Mouse (Mus musculus) adrenal gland, postnatal 14 days (tissue): ENCODE measurements around the gene Plekhd1. TPM values are rescaled to one million over a fixed set of nuclear protein-coding genes. Genes with fewer than 3 reads are reported as not detected.
A peak's percentile ranks its signal among the peaks of the same experiment; 100 is the strongest.

Experiments used
- DNase-seq: peaks from one replicate; pipeline ENCODE4 v3.0.0; 2021; ENCODE audit warnings: mixed read lengths
- long read RNA-seq, 2 experiments: library from polyadenylated mRNA; stranded (forward); transcript quantifications; one replicate each; pipeline ENCODE4 v2.0.0; 2021
- total RNA-seq: library from RNA; stranded (reverse); gene quantifications from 2 replicates; pipeline ENCODE4 v1.2.3, GENCODE M21; 2021

Plekhd1 gene
- 0.60 TPM in 1 of 2 replicates, not detected in the other for total RNA-seq
- long read RNA-seq, experiment 1 = 0 reads
- long read RNA-seq, experiment 2 = 0 reads

DNA sequence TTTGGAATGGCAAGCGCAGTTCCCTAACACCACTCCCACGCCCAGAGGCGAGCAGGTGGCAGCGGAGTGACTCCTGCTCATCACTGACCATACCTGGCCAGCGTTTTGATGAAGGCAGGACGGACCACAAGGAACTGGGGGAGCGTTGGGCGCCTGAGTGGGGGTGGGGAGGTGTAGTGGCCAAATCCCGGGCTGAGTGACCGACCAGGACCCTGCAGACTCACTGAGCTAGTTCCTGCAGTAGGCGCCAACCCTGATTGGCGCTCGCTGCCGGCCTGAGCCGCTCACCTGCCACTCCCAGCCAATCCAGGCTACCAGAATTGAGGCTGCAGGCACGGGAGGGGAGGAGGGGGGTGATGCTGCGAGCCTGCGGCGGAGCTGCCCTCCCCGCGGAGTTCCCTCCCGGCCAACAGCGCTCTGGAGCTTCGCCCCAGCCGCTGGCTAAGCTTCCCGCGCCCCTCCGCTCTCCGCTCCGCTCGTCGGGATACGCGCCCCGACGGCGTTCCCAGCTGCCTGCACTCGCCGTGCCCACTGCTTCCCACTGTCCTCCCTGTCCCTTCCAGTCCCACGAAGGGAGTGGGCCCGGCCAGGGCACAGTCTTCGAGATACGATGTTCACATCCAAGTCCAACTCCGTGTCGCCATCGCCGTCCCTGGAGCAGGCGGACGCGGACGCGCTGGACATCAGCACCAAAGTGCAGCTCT is at the start of gene Plekhd1:
Plekhd1 (plus strand) TSS at position 323 of the 704 bp plus-strand sequence.
- DNase-seq = peak; percentile 48

GRCm38 (mm10) chr12:80642725-80643692 is 49.4 kb upstream of the Plekhd1 start:
- peak; percentile 79 for DNase-seq

GRCm38 (mm10) chr12:80643693-80644505 is 48.5 kb upstream of the Plekhd1 start, which contains the start of the genes Slc39a9 and Erh:
Slc39a9 (plus strand) TSS chr12:80643883.
Erh (minus strand) TSS chr12:80644341.
- DNase-seq = peak; percentile 95

DNA sequence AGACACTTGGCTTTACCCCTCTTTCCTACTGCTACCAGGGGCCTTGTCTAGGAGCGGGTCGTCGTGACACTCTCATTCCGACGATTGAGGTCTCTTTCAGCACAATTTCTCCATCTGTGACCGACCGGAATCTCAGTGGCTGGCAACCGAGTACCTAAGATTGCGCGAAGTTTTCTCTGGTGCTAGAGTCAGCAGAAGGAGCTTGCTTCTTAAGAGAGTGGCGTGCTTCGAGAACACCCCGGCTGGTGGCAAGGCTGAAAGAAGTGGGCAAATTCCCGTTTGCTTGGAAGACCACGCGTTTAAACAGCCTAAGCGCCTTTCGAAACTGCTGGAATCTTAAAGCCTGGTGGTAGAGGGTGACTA is 47.9 kb upstream of the Plekhd1 start:
- no peak for DNase-seq

GRCm38 (mm10) chr12:80646377-80646776 is 46.0 kb upstream of the Plekhd1 start:
- DNase-seq = no peak

GRCm38 (mm10) chr12:80653951-80654658 is 38.3 kb upstream of the Plekhd1 start:
- DNase-seq = peak; percentile 49

DNA sequence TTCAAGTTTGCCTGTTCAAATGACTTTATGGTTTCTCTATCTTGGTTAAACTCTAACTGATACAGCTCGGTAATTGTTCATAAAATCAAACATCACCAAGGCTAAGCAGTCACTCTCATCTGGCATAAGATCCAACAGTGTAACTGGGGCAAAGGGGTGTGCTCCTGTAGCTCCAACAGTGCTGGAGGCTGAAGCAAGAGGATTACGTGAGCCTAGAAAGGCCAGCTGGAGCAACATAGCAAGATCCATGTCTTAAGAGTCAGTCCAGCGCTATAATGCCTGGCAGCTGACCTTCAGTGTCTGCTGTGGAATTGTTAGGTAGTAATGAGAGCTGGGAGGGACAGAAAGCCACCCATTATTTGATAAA is 37.7 kb upstream of the Plekhd1 start:
- peak; percentile 55 for DNase-seq

- DNase-seq = no peak
These were observed 33.7 kb upstream of the Plekhd1 start for GRCm38 (mm10) chr12:80658661-80659060.

- DNase-seq = no peak
These were observed 30.1 kb upstream of the Plekhd1 start for GRCm38 (mm10) chr12:80662322-80662721.

- no peak for DNase-seq
These were observed 28.5 kb upstream of the Plekhd1 start for GRCm38 (mm10) chr12:80663935-80664334.

DNA sequence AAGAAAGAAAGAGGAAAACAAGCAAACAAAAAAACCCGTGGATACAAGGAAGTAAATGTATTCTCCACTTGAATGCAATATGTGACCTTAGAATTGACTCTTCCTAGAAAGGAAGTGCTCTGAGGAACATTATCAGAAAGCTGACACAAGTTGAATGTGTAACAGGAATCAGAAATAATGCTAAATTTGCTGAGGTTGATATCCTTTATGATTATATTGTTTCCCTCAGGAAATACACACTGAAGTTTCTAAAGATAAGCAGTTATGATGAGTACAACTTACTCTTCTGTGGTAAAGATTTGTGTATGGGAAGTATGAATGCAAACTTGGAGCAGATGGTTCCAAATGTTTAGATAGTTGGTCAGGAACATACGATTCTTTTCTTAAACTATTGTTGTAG is 24.0 kb upstream of the Plekhd1 start:
- DNase-seq = no peak

DNA sequence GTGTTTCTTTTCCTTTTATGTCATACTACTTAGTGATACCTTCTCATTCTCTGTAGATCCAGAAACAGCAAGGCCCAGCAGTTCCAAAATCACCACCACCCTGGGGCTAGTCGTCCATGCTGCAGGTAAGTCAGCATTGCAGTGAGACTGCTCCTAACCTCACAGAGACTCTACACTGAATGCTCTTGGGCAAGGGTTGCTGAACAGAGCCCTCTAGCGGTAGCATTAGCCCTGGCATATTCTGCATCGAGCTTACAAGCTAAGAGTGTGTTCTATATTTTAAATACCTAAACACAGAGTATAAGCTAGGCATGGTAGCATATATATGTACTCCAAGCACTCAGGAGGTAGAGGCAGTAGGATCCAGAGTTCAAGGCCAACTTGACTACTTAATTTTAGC is 19.2 kb upstream of the Plekhd1 start:
- peak; percentile 55 for DNase-seq

DNA sequence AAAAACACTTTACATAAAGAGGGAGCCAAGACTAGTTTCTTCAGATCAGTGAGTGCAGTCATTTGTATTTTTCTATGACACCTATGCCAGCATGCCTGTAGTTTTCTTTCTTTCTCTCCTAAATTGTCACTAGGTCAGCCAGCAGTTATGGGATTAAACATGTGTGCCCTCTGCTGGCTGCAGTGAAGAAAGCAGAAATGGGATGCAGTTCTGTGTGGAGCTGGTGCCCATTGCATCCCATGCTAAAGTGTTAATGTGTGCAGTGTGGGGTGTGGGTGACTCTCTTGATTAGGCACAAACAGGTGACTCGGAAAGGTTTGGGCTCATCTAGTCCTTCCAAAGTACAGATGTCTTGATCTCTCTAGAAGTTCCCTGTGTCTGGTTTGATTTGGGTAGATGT is 11.1 kb upstream of the Plekhd1 start:
- DNase-seq = peak; percentile 46

GRCm38 (mm10) chr12:80683554-80683953 is 8.8 kb upstream of the Plekhd1 start:
- no peak for DNase-seq

DNA sequence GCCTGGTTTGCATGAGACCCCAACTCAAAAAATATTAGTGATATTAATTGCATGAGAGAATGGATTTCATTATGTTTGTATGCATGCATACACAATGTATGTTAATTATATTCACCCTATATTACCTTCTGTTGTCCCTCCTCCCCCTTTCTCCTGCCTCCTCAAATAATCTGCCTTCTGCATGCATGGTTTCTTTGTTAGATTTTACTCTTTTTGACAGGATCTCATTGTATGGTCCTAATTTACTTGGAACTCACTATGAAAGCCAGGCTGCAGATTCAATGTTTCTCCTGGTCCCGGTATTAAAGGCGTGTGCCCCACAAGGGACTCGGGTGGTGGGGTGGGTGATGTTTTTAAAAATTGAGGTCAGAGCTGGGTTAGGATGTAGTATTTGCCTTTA is 8.1 kb upstream of the Plekhd1 start:
- no peak for DNase-seq

DNA sequence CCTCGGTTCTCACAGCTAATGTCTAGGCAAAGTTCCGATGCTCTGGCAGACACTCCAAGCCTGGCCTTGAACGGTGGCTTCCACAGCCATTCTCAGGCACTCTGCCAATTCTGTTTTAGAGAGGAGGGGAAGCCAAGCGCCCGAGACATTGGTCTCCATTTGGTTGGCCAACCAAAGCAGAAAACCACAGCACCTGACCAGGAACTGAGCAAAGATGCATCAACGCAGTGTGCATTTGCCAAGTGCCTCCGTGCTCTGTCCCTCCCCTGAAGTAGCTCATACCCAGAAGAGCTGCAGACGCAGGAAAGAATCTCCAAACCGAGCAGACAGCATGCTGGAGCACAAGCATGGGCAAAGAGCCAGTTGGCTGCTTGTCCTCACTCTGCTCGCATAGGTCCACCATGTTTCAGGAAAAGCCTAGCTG is 4.6 kb upstream of the Plekhd1 start:
- peak; percentile 70 for DNase-seq

GRCm38 (mm10) chr12:80689696-80690095 is 2.7 kb upstream of the Plekhd1 start:
- DNase-seq = no peak

DNA sequence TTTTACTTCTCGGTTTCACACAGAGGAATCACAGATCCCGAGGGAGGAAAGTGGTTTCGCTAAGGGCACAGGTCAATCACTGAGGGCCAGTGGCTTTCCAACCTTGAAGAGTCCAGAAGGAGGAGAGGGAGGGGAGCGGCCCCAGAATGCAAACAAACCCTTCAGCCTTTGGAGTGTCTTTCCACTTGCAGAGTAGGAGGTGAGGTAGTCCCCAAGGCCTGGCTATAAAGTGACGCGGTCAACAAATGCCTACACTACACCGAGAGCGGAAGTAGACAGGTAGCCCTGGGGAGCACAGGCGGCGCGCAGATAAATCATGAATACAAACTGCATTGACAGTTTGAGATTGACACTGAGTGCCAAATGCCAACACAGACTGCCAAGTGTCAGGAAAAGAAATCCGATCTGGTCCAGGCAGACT is 710 bp upstream of the Plekhd1 start:
- no peak for DNase-seq

GRCm38 (mm10) chr12:80693700-80694099 is 1.3 kb downstream of the Plekhd1 start:
- no peak for DNase-seq

- DNase-seq = no peak
These were observed 2.6 kb downstream of the Plekhd1 start for GRCm38 (mm10) chr12:80695004-80695403.

- no peak for DNase-seq
These were observed 6.2 kb downstream of the Plekhd1 start for GRCm38 (mm10) chr12:80698526-80699143.
